Mouse (Mus musculus) CH12.LX (cell line): ENCODE results near the gene B430306N03Rik. TPM values are rescaled to one million over a fixed set of nuclear protein-coding genes. Genes with fewer than 3 reads are reported as not detected.

Experiments used
- DNase-seq: peaks from one replicate; pipeline ENCODE4 v3.0.0-alpha.2; 2013; ENCODE audit errors: extremely low read depth
- H3K27ac ChIP-seq: 2 replicates; pipeline ENCODE4 v1.5.1; 2012; ENCODE audit warnings: low read depth, mild to moderate bottlenecking, control low read depth, moderate library complexity; ENCODE audit not compliant: insufficient read depth
- H3K27me3 ChIP-seq: replicated peaks from 2 replicates; pipeline ENCODE3; 2012; ENCODE audit warnings: inconsistent platforms
- H3K36me3 ChIP-seq, 2 experiments: replicated peaks in 1 of 2; 2 replicates each; pipeline versions ENCODE3 to v1.6.1; 2012; ENCODE audit warnings: inconsistent platforms in 1 of 2, low read length in 1 of 2, mild to moderate bottlenecking in 1 of 2, mixed read lengths in 1 of 2, moderate library complexity in 1 of 2; ENCODE audit not compliant: control insufficient read depth in 1 of 2, insufficient read depth in 1 of 2
- H3K4me1 ChIP-seq, 2 experiments: 2 replicates each; pipeline ENCODE4 v1.6.1; 2012; ENCODE audit warnings: inconsistent platforms in 1 of 2, moderate library complexity in 1 of 2; ENCODE audit not compliant: insufficient read depth in 2 of 2, control insufficient read depth in 1 of 2
- H3K4me2 ChIP-seq: 2 replicates; pipeline ENCODE4 v1.6.1; 2012; ENCODE audit warnings: low read depth, mild to moderate bottlenecking, control low read depth; ENCODE audit not compliant: poor library complexity, insufficient read depth, severe bottlenecking
- H3K4me3 ChIP-seq, 3 experiments: fragments of 150-350 bp in 1 of 3; sonication (generic) in 1 of 3; replicated peaks in 1 of 3; 2 replicates each; pipeline versions ENCODE3 to v1.5.1; 2011 to 2012; ENCODE audit warnings: low read depth in 2 of 3, low read length in 2 of 3, mild to moderate bottlenecking in 2 of 3, moderate library complexity in 2 of 3, control low read depth in 1 of 3, improper control_type of control experiment in 1 of 3, inconsistent platforms in 1 of 3, mixed read lengths in 1 of 3; ENCODE audit not compliant: poor library complexity in 1 of 3
- H3K79me2 ChIP-seq: replicated peaks from 2 replicates; pipeline ENCODE4 v1.6.1; 2012; ENCODE audit warnings: mild to moderate bottlenecking, moderate library complexity; ENCODE audit not compliant: control insufficient read depth, poor library complexity, insufficient read depth, severe bottlenecking; ENCODE audit errors: extremely low read depth
- H3K9ac ChIP-seq: 2 replicates; pipeline ENCODE4 v1.6.1; 2012; ENCODE audit warnings: low read depth, mild to moderate bottlenecking, control low read depth, moderate library complexity; ENCODE audit not compliant: insufficient read depth
- H3K9me3 ChIP-seq: replicated peaks from 2 replicates; pipeline ENCODE3; 2012; ENCODE audit warnings: low read length, inconsistent platforms, mixed read lengths
- BHLHE40 ChIP-seq: IDR thresholded peaks from 2 replicates; pipeline ENCODE4 v1.6.1; 2011; ENCODE audit warnings: mild to moderate bottlenecking, low read depth, low read length, improper control_type of control experiment
- CHD1 ChIP-seq: IDR thresholded peaks from 2 replicates; pipeline ENCODE4 v1.6.1; 2012; ENCODE audit warnings: low read depth, low read length, improper control_type of control experiment, inconsistent platforms
- CHD2 ChIP-seq: IDR thresholded peaks from 2 replicates; pipeline ENCODE4 v1.6.1; 2011; ENCODE audit warnings: low read length, improper control_type of control experiment
- CTCF ChIP-seq, 2 experiments: IDR thresholded peaks in 1 of 2; conservative IDR thresholded peaks in 1 of 2; 2 replicates each; pipeline ENCODE4 v1.5.1; 2011 to 2012; ENCODE audit warnings: low read depth in 2 of 2, low read length in 2 of 2, improper control_type of control experiment in 1 of 2, inconsistent platforms in 1 of 2, mild to moderate bottlenecking in 1 of 2, moderate library complexity in 1 of 2
- ELF1 ChIP-seq: IDR thresholded peaks from 2 replicates; pipeline ENCODE4 v1.6.1; 2014; ENCODE audit warnings: low read depth, mild to moderate bottlenecking, inconsistent platforms, low read length, improper control_type of control experiment
- EP300 ChIP-seq: IDR thresholded peaks from 2 replicates; pipeline ENCODE4 v1.6.1; 2011; ENCODE audit warnings: low read length, improper control_type of control experiment
- ETS1 ChIP-seq: conservative IDR thresholded peaks from 2 replicates; pipeline ENCODE4 v1.6.1; 2012; ENCODE audit warnings: low read depth, mild to moderate bottlenecking, inconsistent platforms, low read length, improper control_type of control experiment, moderate library complexity
- HCFC1 ChIP-seq: IDR thresholded peaks from 2 replicates; pipeline ENCODE4 v1.6.1; 2012; ENCODE audit warnings: low read depth, mild to moderate bottlenecking, inconsistent platforms, low read length, improper control_type of control experiment
- IRF4 ChIP-seq: IDR thresholded peaks from 2 replicates; pipeline ENCODE4 v1.6.1; 2014; ENCODE audit warnings: low read depth, mild to moderate bottlenecking, inconsistent platforms, low read length, improper control_type of control experiment
- JUND ChIP-seq: conservative IDR thresholded peaks from 2 replicates; pipeline ENCODE4 v1.6.1; 2011; ENCODE audit warnings: low read depth, low read length, improper control_type of control experiment
- MAX ChIP-seq: IDR thresholded peaks from 2 replicates; pipeline ENCODE4 v1.6.1; 2011; ENCODE audit warnings: low read length, improper control_type of control experiment
- MAZ ChIP-seq: IDR thresholded peaks from 2 replicates; pipeline ENCODE4 v1.6.1; 2012; ENCODE audit warnings: low read depth, mild to moderate bottlenecking, inconsistent platforms, low read length, improper control_type of control experiment, moderate library complexity
- MEF2A ChIP-seq: IDR thresholded peaks from 2 replicates; pipeline ENCODE4 v1.6.1; 2014; ENCODE audit warnings: low read depth, mild to moderate bottlenecking, inconsistent platforms, low read length, improper control_type of control experiment, borderline replicate concordance
- MXI1 ChIP-seq: IDR thresholded peaks from 2 replicates; pipeline ENCODE4 v1.6.1; 2011; ENCODE audit warnings: mild to moderate bottlenecking, low read depth, low read length, improper control_type of control experiment
- MYC ChIP-seq: IDR thresholded peaks from 2 replicates; pipeline ENCODE4 v1.6.1; 2011; ENCODE audit warnings: low read depth, mild to moderate bottlenecking, improper control_type of control experiment, low read length
- POLR2A ChIP-seq: IDR thresholded peaks from 2 replicates; pipeline ENCODE4 v1.6.1; 2011; ENCODE audit warnings: low read depth, mild to moderate bottlenecking, improper control_type of control experiment, low read length
- POLR2AphosphoS2 ChIP-seq: IDR thresholded peaks from 2 replicates; pipeline ENCODE4 v1.6.1; 2011; ENCODE audit warnings: low read depth, low read length, improper control_type of control experiment
- RCOR1 ChIP-seq: conservative IDR thresholded peaks from 2 replicates; pipeline ENCODE4 v1.6.1; 2012; ENCODE audit warnings: low read depth, mild to moderate bottlenecking, inconsistent platforms, low read length, improper control_type of control experiment
- SIN3A ChIP-seq: IDR thresholded peaks from 2 replicates; pipeline ENCODE4 v1.6.1; 2012; ENCODE audit warnings: low read length, improper control_type of control experiment, inconsistent platforms
- TBP ChIP-seq: conservative IDR thresholded peaks from 2 replicates; pipeline ENCODE4 v1.6.1; 2011; ENCODE audit warnings: low read depth, low read length, improper control_type of control experiment
- TCF12 ChIP-seq: IDR thresholded peaks from 2 replicates; pipeline ENCODE4 v1.6.1; 2014; ENCODE audit warnings: low read depth, mild to moderate bottlenecking, inconsistent platforms, low read length, improper control_type of control experiment
- UBTF ChIP-seq: IDR thresholded peaks from 2 replicates; pipeline ENCODE4 v1.6.1; 2012; ENCODE audit warnings: low read depth, mild to moderate bottlenecking, inconsistent platforms, low read length, improper control_type of control experiment, moderate library complexity
- USF1 ChIP-seq: IDR thresholded peaks from 2 replicates; pipeline ENCODE4 v1.6.1; 2014; ENCODE audit warnings: low read depth, mild to moderate bottlenecking, inconsistent platforms, low read length, improper control_type of control experiment
- USF2 ChIP-seq: conservative IDR thresholded peaks from 2 replicates; pipeline ENCODE4 v1.6.1; 2011; ENCODE audit warnings: low read depth, low read length, improper control_type of control experiment
- ZC3H11A ChIP-seq: IDR thresholded peaks from 2 replicates; pipeline ENCODE4 v1.6.1; 2012; ENCODE audit warnings: low read depth, mild to moderate bottlenecking, inconsistent platforms, low read length, improper control_type of control experiment
- ZKSCAN1 ChIP-seq: IDR thresholded peaks from 2 replicates; pipeline ENCODE4 v1.6.1; 2012; ENCODE audit warnings: low read depth, inconsistent platforms, low read length, improper control_type of control experiment, borderline replicate concordance
- ZNF384 ChIP-seq: IDR thresholded peaks from 2 replicates; pipeline ENCODE4 v1.6.1; 2012; ENCODE audit warnings: low read depth, low read length, improper control_type of control experiment, inconsistent platforms
- dilution Hi-C: fragments of 300-500 bp; cut with MboI; formaldehyde crosslinking; loops from 2 replicates; pipeline ENCODE4 v1.14.3; 2020; ENCODE audit warnings: low sequenced_read_pairs; ENCODE audit not compliant: extremely low pct_unique_long_range_greater_than_20kb, extremely low pct_ligation_motif_present
- in situ Hi-C: fragments of 300-500 bp; cut with MboI; formaldehyde crosslinking; loops from 3 replicates; pipeline ENCODE4 v1.14.3; 2019; ENCODE audit warnings: low sequenced_read_pairs, low pct_ligation_motif_present, low pct_unique_long_range_greater_than_20kb, mixed read lengths
- polyA plus RNA-seq: library from polyadenylated mRNA; unstranded; fragments of >175 nt; gene quantifications from 2 replicates; pipeline ENCODE4 v1.2.1, GENCODE M21; 2012; ENCODE audit warnings: low read depth; ENCODE audit not compliant: insufficient read length
- total RNA-seq, 2 experiments: library from RNA; depleted of rRNA; stranded (reverse); fragments of 300-350 nt in 1 of 2; fragments of >200 nt in 1 of 2; gene quantifications; 2 replicates each; pipeline ENCODE4 v1.2.3; 2012 to 2014

The B430306N03Rik gene
- total and polyA plus RNA-seq, 3 experiments, result 0.08 to 1.0 (median 0.21) TPM

DNA sequence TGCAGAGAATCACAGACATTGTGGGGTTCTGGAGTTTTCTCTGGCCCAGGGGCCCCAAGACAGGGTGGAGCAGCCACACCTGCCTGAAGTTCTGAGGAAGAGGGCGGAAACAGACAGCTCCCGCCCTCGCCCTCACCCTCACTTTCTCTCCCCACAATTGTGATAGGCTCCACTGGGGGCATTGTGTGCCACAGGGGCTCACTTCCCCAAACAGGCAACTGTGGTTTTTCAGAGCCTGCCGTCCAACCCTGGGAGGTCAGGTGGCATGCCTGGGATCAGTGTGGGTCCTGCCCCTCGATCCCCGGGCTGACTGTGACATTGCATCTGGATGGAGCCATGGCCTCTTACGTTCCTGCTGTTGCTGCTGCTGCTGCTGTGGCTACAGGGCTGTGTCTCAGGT is 15.7 kb upstream of the B430306N03Rik start:
- dilution Hi-C loops, result no loop called here
- Histone ChIP-seq H3K4me3 (peak overlapping the region; percentile 39 to 58 (median 55)), H3K9ac (0 out of 2 replicates have a peak overlapping the region, but pooled peaks have one; percentile 10), H3K27ac (0 out of 2 replicates have a peak overlapping the region, but pooled peaks have one; percentile 25), H3K9me3 (peaks cover 5% of the 10 kb centered on the region), H3K4me2 (peak overlapping the region; percentile 33), H3K4me1 (peaks cover 15 to 49% of the 10 kb centered on the region in 2 experiments), H3K79me2 (no peaks in the 10 kb centered on the region), H3K36me3 (peaks cover 0 to 24% of the 10 kb centered on the region in 2 experiments), H3K27me3 (no peaks in the 10 kb centered on the region)
- peak; percentile 79 for DNase-seq
- TF ChIP-seq ZNF384 (no peak), BHLHE40 (peak; percentile 74), UBTF (peak; percentile 40; the same call in 1 of the 2 replicates), ELF1 (no peak), CHD2 (0 out of 2 replicates have a peak, but pooled peaks have one; percentile 9), MXI1 (no peak), JUND (no peak), RCOR1 (no peak), CTCF (conservative IDR thresholded peaks at IDR 0.05 in 1 of 2, IDR thresholded peaks at IDR 0.05 in 1 of 2; ENCODE audit: low read depth in 2 of 2, low read length in 2 of 2) (0 out of 4 replicates have a peak, but pooled peaks of 1 of the 2 experiments have one; percentile 7), MAX (no peak), USF1 (no peak), MEF2A (no peak), ZKSCAN1 (no peak), EP300 (peak; percentile 50; the same call in 1 of the 2 replicates), ETS1 (peak; percentile 8; the same call in 1 of the 2 replicates), CHD1 (no peak), IRF4 (peak; percentile 58; the same call in 1 of the 2 replicates), USF2 (no peak), MYC (no peak), TCF12 (peak; percentile 45; the same call in 1 of the 2 replicates), HCFC1 (no peak; the same call in 1 of the 2 replicates), ZC3H11A (no peak), MAZ (no peak; the same call in 1 of the 2 replicates), TBP (no peak), POLR2A (no peak), POLR2AphosphoS2 (no peak), SIN3A (no peak; the same call in 1 of the 2 replicates)
- in situ Hi-C loops, result no loop called here
